Mouse (Mus musculus) limb, embryonic 15.5 days (tissue): ENCODE measurements around the gene Bud13. TPM values are rescaled to one million over a fixed set of nuclear protein-coding genes. Genes with fewer than 3 reads are reported as not detected.
"Not testable (repeated sequence)": the region's sequence is repeated elsewhere in the genome, so short reads cannot be mapped to it uniquely, and the experiment has no call there.

Source experiments
- ATAC-seq: fragments of 200-750 bp; cut with Nextera tagmentation; 2 replicates; pipeline ENCODE4 v1.8.0; 2017; ENCODE audit warnings: low read depth, moderate TSS enrichment; ENCODE audit not compliant: insufficient number of reproducible peaks, low FRiP score, low TSS enrichment
- H3K27ac ChIP-seq: fragments of 300-500 bp; sonication (generic); 2 replicates; pipeline ENCODE4 v1.5.1; 2015; ENCODE audit warnings: moderate library complexity, mild to moderate bottlenecking, inconsistent platforms
- H3K27me3 ChIP-seq: fragments of 300-500 bp; sonication (generic); 2 replicates; pipeline ENCODE4 v1.6.1; 2015; ENCODE audit warnings: inconsistent platforms
- H3K36me3 ChIP-seq: fragments of 300-500 bp; sonication (generic); 2 replicates; pipeline ENCODE4 v1.6.1; 2015; ENCODE audit warnings: inconsistent platforms
- H3K4me1 ChIP-seq: fragments of 300-500 bp; sonication (generic); 2 replicates; pipeline ENCODE4 v1.6.1; 2015; ENCODE audit warnings: inconsistent platforms
- H3K4me2 ChIP-seq: fragments of 300-500 bp; sonication (generic); 2 replicates; pipeline ENCODE4 v1.6.1; 2015; ENCODE audit warnings: mild to moderate bottlenecking, inconsistent platforms
- H3K4me3 ChIP-seq: fragments of 300-500 bp; sonication (generic); 2 replicates; pipeline ENCODE4 v1.5.1; 2015; ENCODE audit warnings: mild to moderate bottlenecking, inconsistent platforms
- H3K9ac ChIP-seq: fragments of 300-500 bp; sonication (generic); 2 replicates; pipeline ENCODE4 v1.6.1; 2015; ENCODE audit warnings: inconsistent platforms
- H3K9me3 ChIP-seq: fragments of 300-500 bp; sonication (generic); 2 replicates; pipeline ENCODE4 v1.6.1; 2016; ENCODE audit warnings: inconsistent platforms
- WGBS: fragments of 180-500 bp; shearing (Covaris S2); methylation state at CpG from one replicate; pipeline ENCODE4 v1.1.7; 2015; 5-methylcytosine and 5-hydroxymethylcytosine counted together
- polyA plus RNA-seq: library from polyadenylated mRNA; unstranded; fragments of >200 nt; fragmentation: Nextera tagmentation; extraction: Ambion mirVana; gene quantifications from 2 replicates; pipeline ENCODE4 v1.2.1, GENCODE M21; 2015

Gene Bud13
- polyA plus RNA-seq, 1 experiment from 2014 or later, result 19.9 TPM

DNA sequence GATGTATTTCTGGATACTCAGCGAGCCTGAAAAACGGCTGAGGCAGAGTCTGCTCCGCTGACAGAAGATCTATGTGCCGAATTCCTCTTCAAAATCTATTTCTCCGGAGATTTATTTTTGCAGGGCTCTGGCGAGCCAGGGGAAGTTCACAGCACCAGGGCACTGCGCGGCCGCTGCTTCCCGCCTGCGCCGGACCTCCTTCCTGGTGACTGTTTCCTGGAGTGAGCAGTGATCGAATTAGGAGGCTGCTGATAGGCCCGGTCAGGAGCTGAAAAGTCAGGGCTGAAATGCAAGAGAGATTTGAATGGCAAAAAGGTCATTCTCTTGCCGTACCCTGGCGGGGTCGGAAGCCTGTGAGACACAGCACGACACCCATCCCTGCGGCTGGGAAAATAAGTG is 46.4 kb downstream of the Bud13 start:
- Histone ChIP-seq H3K27me3 (peaks cover 9% of the 10 kb centered on the region), H3K4me2 (peak overlapping the region; percentile 44), H3K9me3 (no peaks in the 10 kb centered on the region), H3K4me3 (peak overlapping the region; percentile 36), H3K4me1 (peaks cover 15% of the 10 kb centered on the region), H3K36me3 (no peaks in the 10 kb centered on the region), H3K27ac (peak overlapping the region; percentile 54), H3K9ac (peak overlapping the region; percentile 14; the same call in 1 of the 2 replicates)
- ATAC-seq, result no peak; the same call in 1 of the 2 replicates
- 4% methylated on average over 19 of the region's 19 CpGs for WGBS

DNA sequence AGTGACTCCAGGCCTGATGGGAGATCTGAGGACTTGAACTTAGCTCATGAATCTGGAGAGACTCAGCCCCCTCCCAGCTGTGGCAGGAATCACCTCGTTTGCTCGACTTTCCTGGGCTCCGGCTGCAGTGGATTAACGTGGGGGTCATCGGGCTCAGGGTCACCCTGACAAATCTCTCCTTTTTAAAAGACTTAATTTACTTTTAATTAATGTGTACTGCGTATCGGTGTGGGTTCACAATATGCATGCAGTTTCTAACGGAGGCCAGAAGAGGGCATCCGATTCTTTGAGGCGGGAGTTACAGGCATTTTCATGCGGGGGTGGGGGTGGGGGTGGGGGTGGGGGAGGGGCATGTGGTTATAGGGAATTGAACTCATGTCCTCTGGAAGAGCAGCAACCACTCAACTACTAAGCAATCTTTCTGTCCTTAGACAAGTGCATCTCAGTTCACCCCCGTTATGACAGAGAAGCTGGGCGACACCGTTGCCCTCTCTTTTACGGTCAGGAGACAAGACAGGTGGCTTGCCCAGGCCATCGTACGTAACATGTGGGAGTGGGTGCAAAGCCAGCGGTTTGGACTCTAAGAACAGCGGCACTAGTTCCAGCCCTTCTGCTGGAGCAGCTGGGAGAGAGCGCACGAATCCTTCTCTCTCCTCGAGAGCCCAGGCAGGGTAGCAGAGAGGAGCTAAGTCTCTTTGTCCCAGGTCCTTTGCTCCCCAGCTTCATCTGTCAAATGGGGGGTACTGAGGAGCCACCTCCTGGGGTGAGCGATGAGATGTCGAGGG is 47.2 kb downstream of the Bud13 start:
- Histone ChIP-seq H3K27ac (no peak overlapping the region), H3K9ac (no peak overlapping the region), H3K4me3 (no peak overlapping the region), H3K9me3 (no peaks in the 10 kb centered on the region), H3K36me3 (no peaks in the 10 kb centered on the region), H3K27me3 (peaks cover 15% of the 10 kb centered on the region), H3K4me1 (peaks cover 15% of the 10 kb centered on the region), H3K4me2 (no peak overlapping the region)
- ATAC-seq, result no peak
- 25% methylated on average over 24 of the region's 24 CpGs for whole genome bisulfite sequencing

DNA sequence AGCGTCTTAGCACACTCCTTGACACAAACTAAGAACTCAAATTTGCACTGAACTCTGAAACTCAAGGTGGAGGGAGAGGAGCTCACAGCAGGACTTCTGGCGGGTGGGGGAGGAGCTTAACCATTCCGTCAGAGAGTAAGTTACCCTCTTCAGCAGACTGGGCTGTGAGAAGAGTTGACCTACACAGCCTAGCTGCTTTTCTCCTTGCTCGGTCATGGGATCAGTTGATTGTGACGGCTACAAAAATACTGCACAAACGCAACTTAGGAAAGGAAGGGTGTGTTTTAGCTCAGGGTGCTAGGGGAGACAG is 47.7 kb downstream of the Bud13 start:
- ATAC-seq, result no peak
- Histone ChIP-seq H3K4me2 (no peak overlapping the region), H3K9ac (no peak overlapping the region), H3K4me1 (peaks cover 15% of the 10 kb centered on the region), H3K36me3 (no peaks in the 10 kb centered on the region), H3K27ac (no peak overlapping the region), H3K27me3 (peaks cover 15% of the 10 kb centered on the region), H3K9me3 (no peaks in the 10 kb centered on the region), H3K4me3 (no peak overlapping the region)
- WGBS, result 57% methylated on average over 6 of the region's 6 CpGs

DNA sequence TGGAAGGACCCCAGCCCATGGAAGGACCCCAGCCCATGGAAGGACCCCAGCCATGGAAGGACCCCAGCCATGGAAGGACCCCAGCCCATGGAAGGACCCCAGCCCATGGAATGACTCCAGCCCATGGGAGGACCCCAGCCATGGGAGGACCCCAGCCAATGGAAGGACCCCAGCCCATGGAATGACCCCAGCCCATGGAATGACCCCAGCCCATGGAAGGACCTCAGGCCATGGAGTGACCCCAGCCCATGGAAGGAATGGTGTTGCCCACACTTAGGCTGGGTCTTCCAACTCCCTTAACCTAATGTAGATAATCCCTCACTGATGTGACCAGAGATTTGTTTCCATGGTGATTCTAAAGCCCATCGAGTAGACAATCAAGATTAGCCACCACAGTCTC is 48.5 kb downstream of the Bud13 start:
- Histone ChIP-seq H3K4me1 (peaks cover 15% of the 10 kb centered on the region), H3K4me3 (no peak overlapping the region), H3K27me3 (peaks cover 20% of the 10 kb centered on the region), H3K36me3 (no peaks in the 10 kb centered on the region), H3K27ac (no peak overlapping the region), H3K9me3 (no peaks in the 10 kb centered on the region), H3K9ac (no peak overlapping the region), H3K4me2 (no peak overlapping the region)
- no peak for ATAC-seq
- 81% methylated on average over 1 of the region's 1 CpGs for WGBS

DNA sequence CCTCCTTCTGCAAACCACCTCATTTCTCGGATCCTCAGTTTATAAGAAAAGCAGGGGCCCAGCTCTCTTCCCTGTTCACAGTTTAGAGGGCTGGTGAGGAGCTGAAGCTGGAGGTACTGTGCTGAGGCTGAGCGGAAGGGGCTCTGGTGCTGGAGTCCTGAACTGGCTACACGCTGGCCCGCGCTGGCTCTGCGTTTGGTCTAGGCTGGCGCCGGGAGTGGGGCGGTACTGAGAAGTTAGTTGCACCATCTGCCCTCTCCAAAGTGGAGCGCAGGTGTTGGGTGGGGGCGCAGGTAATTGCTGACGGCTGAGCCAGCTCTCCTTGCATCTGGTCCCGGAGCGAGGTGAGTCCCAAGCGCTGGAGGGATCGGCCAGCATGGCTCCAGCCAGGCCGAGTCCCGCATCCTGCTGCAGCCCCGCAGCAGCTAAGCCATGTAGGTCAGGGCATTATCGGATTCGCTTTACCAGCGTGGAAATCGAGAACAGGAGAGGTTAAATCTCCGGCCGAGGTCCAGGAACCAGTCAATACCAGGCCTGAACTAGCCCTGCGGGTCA is 51.7 kb downstream of the Bud13 start:
- H3K9me3 ChIP-seq, result no peaks in the 10 kb centered on the region
- ATAC-seq, result no peak
- H3K27ac ChIP-seq, result no peak overlapping the region
- 26% methylated on average over 26 of the region's 26 CpGs for WGBS
- H3K4me3 ChIP-seq, result no peak overlapping the region
- H3K27me3 ChIP-seq, result peaks cover 20% of the 10 kb centered on the region
- no peak overlapping the region for H3K9ac ChIP-seq
- no peaks in the 10 kb centered on the region for H3K36me3 ChIP-seq
- peaks cover 7% of the 10 kb centered on the region for H3K4me1 ChIP-seq
- no peak overlapping the region for H3K4me2 ChIP-seq

DNA sequence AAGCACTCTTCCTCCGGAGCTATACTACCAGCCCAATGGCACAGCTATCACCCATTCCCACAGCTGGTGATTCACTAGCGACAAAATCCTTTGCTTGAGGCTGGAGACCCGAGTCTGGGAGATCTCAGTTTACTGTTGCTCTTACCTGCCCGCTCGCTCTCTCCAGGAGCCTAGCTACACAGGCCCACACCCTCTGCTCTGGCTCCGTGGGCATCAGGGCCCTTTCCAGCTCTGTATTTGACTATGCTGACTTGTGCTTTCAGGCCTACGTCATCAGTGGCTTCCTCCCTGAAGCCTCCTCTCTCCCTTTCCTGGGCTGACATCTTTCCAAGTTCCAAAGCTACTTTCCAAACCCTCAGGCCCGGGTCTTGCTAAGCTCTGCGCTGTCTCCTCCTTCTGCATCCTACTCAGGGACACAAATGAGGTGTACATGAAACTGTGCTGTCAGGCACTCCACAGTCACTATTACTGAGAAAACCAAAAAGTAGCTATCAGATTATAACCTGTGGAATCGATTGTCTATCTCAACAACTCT is 52.7 kb downstream of the Bud13 start:
- H3K36me3 ChIP-seq, result no peaks in the 10 kb centered on the region
- H3K4me3 ChIP-seq, result no peak overlapping the region
- no peak overlapping the region for H3K9ac ChIP-seq
- no peak overlapping the region for H3K4me2 ChIP-seq
- 68% methylated on average over 10 of the region's 10 CpGs for WGBS
- H3K9me3 ChIP-seq, result no peaks in the 10 kb centered on the region
- peaks cover 4% of the 10 kb centered on the region for H3K4me1 ChIP-seq
- H3K27me3 ChIP-seq, result peaks cover 16% of the 10 kb centered on the region
- H3K27ac ChIP-seq, result no peak overlapping the region
- no peak for ATAC-seq

DNA sequence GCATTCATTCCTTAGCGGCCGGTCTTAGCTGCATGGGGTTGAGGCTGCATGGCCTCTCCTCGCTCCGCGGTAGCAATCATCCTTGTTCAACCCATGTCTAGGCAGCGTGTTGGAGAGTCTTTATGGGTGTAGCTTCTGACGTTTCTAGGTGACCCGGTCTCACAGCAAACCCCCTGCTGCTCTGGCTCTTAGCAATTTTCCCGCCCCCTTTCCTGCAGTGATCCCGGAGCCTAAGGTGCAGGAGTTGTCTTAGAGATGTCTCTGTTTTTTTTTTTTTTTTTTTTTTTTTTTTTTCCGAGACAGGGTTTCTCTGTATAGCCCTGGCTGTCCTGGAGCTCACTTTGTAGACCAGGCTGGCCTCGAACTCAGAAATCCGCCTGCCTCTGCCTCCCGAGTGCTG is 53.5 kb downstream of the Bud13 start:
- not testable (repeated sequence) for H3K4me1 ChIP-seq, H3K4me3 ChIP-seq, H3K27ac ChIP-seq, H3K36me3 ChIP-seq, H3K9me3 ChIP-seq, ATAC-seq, H3K4me2 ChIP-seq, H3K9ac ChIP-seq
- WGBS, result 72% methylated on average over 13 of the region's 14 CpGs
- H3K27me3 ChIP-seq, result peaks cover 13% of the 10 kb centered on the region

DNA sequence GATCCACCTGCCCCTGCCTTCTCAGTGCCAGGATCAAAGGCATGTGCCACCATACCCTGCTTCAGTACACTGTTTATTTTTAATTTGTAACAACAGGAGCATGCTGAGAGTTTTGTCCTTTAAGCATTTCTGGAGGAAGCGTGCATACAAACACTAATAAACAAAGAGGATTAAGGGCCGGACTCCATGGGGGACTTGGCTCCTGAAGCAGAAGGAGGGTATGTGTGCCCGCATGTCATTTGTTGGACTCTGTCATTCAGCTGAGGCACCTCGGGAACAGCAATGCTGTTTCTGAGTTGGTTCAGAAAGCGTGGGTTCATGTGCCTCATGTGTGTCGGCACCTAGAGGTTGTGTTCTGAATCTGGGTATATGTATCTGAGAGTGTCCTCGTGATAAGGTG is 54.5 kb downstream of the Bud13 start:
- ATAC-seq, result no peak
- 69% methylated on average over 7 of the region's 7 CpGs for WGBS
- Histone ChIP-seq H3K9ac (no peak overlapping the region), H3K27ac (no peak overlapping the region), H3K4me1 (peaks cover 4% of the 10 kb centered on the region), H3K27me3 (peaks cover 13% of the 10 kb centered on the region), H3K9me3 (no peaks in the 10 kb centered on the region), H3K36me3 (no peaks in the 10 kb centered on the region), H3K4me3 (no peak overlapping the region), H3K4me2 (no peak overlapping the region)

DNA sequence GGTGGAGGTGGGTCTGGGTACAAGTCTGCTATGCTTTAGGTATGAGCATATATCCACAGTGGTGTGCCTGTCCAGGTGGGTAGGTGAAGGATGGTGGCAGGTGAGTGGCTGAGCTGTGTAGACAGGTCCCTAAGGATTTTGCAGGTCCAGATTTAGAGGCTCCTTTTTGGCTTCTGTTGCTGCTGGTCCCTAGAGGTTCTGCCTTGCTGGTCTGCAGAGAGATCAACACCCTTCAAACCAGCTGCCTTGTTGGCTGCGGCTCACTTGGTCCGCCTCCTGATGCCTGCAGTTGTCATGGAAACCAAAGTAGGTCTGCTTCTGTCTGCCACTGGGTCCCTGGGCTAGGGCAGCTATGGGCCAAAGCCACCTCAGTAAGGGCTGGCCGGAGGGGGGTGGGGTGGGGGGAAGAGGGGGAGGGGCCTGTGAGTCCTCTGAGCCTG is 55.1 kb downstream of the Bud13 start:
- peaks cover 4% of the 10 kb centered on the region for H3K4me1 ChIP-seq
- no peaks in the 10 kb centered on the region for H3K9me3 ChIP-seq
- no peak overlapping the region for H3K27ac ChIP-seq
- H3K9ac ChIP-seq, result no peak overlapping the region
- H3K36me3 ChIP-seq, result no peaks in the 10 kb centered on the region
- no peak overlapping the region for H3K4me2 ChIP-seq
- H3K27me3 ChIP-seq, result peaks cover 13% of the 10 kb centered on the region
- 12% methylated on average over 3 of the region's 3 CpGs for WGBS
- ATAC-seq, result no peak
- H3K4me3 ChIP-seq, result no peak overlapping the region

DNA sequence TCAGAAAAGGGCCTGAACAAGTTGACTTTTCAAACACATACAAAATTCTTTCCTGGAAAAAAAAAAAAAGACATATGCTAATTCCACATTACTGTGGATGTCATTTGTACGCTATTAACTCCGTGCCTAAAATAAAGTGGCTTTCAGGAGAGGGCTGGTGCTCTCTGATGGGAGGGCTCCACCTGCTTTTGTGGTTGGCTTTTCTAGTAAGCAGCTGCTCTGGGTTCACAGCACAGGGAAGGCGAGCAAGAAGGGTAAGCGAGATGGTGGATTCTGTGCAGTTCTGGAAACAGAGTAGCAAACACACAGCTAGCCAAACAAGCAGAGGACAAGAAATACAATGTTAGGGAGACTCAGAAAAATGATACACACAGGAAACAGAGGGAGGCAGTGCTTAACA is 55.6 kb downstream of the Bud13 start:
- peaks cover 13% of the 10 kb centered on the region for H3K27me3 ChIP-seq
- no peak overlapping the region for H3K4me3 ChIP-seq
- H3K36me3 ChIP-seq, result no peaks in the 10 kb centered on the region
- H3K27ac ChIP-seq, result no peak overlapping the region
- H3K4me2 ChIP-seq, result no peak overlapping the region
- no peak for ATAC-seq
- no peak overlapping the region for H3K9ac ChIP-seq
- peaks cover 4% of the 10 kb centered on the region for H3K4me1 ChIP-seq
- 44% methylated on average over 4 of the region's 4 CpGs for WGBS
- H3K9me3 ChIP-seq, result no peaks in the 10 kb centered on the region

DNA sequence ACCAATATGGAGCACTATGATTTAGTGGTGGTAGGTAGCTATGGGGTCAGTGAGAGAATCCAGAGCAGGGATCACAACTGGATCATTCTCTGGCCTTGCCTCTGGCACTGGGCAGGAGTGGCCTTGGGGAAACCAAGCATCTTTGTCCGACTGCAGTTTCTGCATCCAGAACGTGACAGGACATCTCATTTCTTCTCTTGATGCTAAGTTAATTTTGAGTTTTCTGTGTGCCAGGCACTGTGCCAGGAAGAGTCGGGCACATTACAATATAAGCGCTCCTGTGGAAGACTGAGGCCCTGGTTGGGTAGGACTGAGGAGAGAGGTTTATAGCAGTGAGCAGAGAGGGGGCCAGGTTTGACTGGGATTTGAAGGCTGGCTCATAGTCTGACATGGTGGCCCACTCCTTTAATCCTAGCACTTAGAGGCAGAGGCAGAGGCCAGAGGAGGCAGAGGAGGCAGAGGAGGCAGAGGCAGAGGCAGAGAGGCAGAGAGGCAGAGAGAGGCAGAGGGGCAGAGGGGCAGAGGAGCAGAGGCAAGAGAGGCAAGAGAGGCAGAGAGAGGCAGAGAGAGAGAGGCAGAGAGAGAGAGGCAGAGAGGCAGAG is 56.3 kb downstream of the Bud13 start:
- ATAC-seq, result no peak
- H3K4me2 ChIP-seq, result no peak overlapping the region
- WGBS, result 74% methylated on average over 4 of the region's 4 CpGs
- no peak overlapping the region for H3K9ac ChIP-seq
- no peaks in the 10 kb centered on the region for H3K9me3 ChIP-seq
- H3K4me1 ChIP-seq, result peaks cover 4% of the 10 kb centered on the region
- no peak overlapping the region for H3K4me3 ChIP-seq
- H3K27me3 ChIP-seq, result peaks cover 13% of the 10 kb centered on the region
- H3K36me3 ChIP-seq, result no peaks in the 10 kb centered on the region
- no peak overlapping the region for H3K27ac ChIP-seq
